Mouse (Mus musculus): ENCODE measurements around the gene Usp28.
"Not testable (repeated sequence)": the region's sequence is repeated elsewhere in the genome, so short reads cannot be mapped to it uniquely, and the experiment has no call there.

The Usp28 gene

GRCm38 (mm10) chr9:48984845-48985707, at the start of gene Usp28:
TSS of gene Usp28 (plus strand) at chr9:48985375.
- in situ Hi-C loops (cut with MseI, MboI): no loop called here

GRCm38 (mm10) chr9:48942349-48942748, 42.8 kb upstream of the Usp28 start:
- in situ Hi-C loops (cut with MseI, MboI): no loop called here

- in situ Hi-C loops (cut with MseI, MboI): no loop called here
These were observed 37.6 kb upstream of the Usp28 start for GRCm38 (mm10) chr9:48947565-48947964.

- in situ Hi-C loops (cut with MseI, MboI): loop anchor here in 1 of 2 experiments (10.0 kb wide), 1 partner anchor 317 kb away; no protein-coding TSS in a partner anchor
These were observed 23.9 kb upstream of the Usp28 start for GRCm38 (mm10) chr9:48961314-48961713.

- in situ Hi-C loops (cut with MseI, MboI): loop anchor here in 1 of 2 experiments (10.0 kb wide), 1 partner anchor 317 kb away; no protein-coding TSS in a partner anchor
These were observed 23.0 kb upstream of the Usp28 start for GRCm38 (mm10) chr9:48962131-48962530.

GRCm38 (mm10) chr9:48964587-48965040, 20.6 kb upstream of the Usp28 start, which contains the start of gene Htr3b:
TSS of gene Htr3b (minus strand) at chr9:48964990.
- in situ Hi-C loops (cut with MseI, MboI): loop anchor here in 1 of 2 experiments (10.0 kb wide), 1 partner anchor 320 kb away; no protein-coding TSS in a partner anchor

- in situ Hi-C loops (cut with MseI, MboI): loop anchor here in 1 of 2 experiments (10.0 kb wide), 1 partner anchor 328 kb away; no protein-coding TSS in a partner anchor
These were observed 12.7 kb upstream of the Usp28 start for GRCm38 (mm10) chr9:48972494-48972893.

GRCm38 (mm10) chr9:48976661-48977355, 8.4 kb upstream of the Usp28 start:
- in situ Hi-C loops (cut with MseI, MboI): loop anchor here in 1 of 2 experiments (10.0 kb wide), 1 partner anchor 332 kb away; no protein-coding TSS in a partner anchor

GRCm38 (mm10) chr9:48980371-48980770, 4.8 kb upstream of the Usp28 start:
- in situ Hi-C loops (cut with MseI, MboI): no loop called here

GRCm38 (mm10) chr9:48980781-48981180, 4.4 kb upstream of the Usp28 start:
- in situ Hi-C loops (cut with MseI, MboI): no loop called here

GRCm38 (mm10) chr9:48981827-48982226, 3.3 kb upstream of the Usp28 start:
- in situ Hi-C loops (cut with MseI, MboI): no loop called here

- in situ Hi-C loops (cut with MseI, MboI): not testable (repeated sequence)
These were observed 1.4 kb upstream of the Usp28 start for GRCm38 (mm10) chr9:48983801-48984200.

- in situ Hi-C loops (cut with MseI, MboI): no loop called here
These were observed 793 bp upstream of the Usp28 start for GRCm38 (mm10) chr9:48984320-48984844.

GRCm38 (mm10) chr9:48985708-48986088, 523 bp downstream of the Usp28 start:
- in situ Hi-C loops (cut with MseI, MboI): no loop called here

GRCm38 (mm10) chr9:48986616-48987141, 1.5 kb downstream of the Usp28 start:
- in situ Hi-C loops (cut with MseI, MboI): no loop called here

- in situ Hi-C loops (cut with MseI, MboI): no loop called here
These were observed 2.3 kb downstream of the Usp28 start for GRCm38 (mm10) chr9:48987201-48988101.

- in situ Hi-C loops (cut with MseI, MboI): no loop called here
These were observed 6.5 kb downstream of the Usp28 start for GRCm38 (mm10) chr9:48991671-48992070.

- in situ Hi-C loops (cut with MseI, MboI): loop anchor here in 1 of 2 experiments (5.0 kb wide), 1 partner anchor 58 kb away; no protein-coding TSS in a partner anchor
These were observed 9.6 kb downstream of the Usp28 start for GRCm38 (mm10) chr9:48994779-48995178.

- in situ Hi-C loops (cut with MseI, MboI): loop anchor here in 1 of 2 experiments (5.0 kb wide), 1 partner anchor 57 kb away; no protein-coding TSS in a partner anchor
These were observed 10.6 kb downstream of the Usp28 start for GRCm38 (mm10) chr9:48995735-48996134.

- in situ Hi-C loops (cut with MseI, MboI): loop anchor here in 1 of 2 experiments (5.0 kb wide), 1 partner anchor 53 kb away; no protein-coding TSS in a partner anchor
These were observed 14.1 kb downstream of the Usp28 start for GRCm38 (mm10) chr9:48999256-48999655.
